Mouse (Mus musculus): ENCODE measurements around the gene Frs2.

Gene Frs2

GRCm38 (mm10) chr10:117103854-117104598, 44.3 kb downstream of the Frs2 start:
- DNase-seq (ENCODE audit: low spot score in 2 of 2) = no peak

- no peak for DNase-seq (ENCODE audit: low spot score in 2 of 2)
Observed at GRCm38 (mm10) chr10:117100175-117100574, 48.2 kb downstream of the Frs2 start.

GRCm38 (mm10) chr10:117097116-117097698, 51.1 kb downstream of the Frs2 start:
- no peak for DNase-seq (ENCODE audit: low spot score in 2 of 2)

GRCm38 (mm10) chr10:117096096-117096495, 52.2 kb downstream of the Frs2 start:
- DNase-seq (ENCODE audit: low spot score in 2 of 2) = no peak

GRCm38 (mm10) chr10:117094504-117095329, 53.6 kb downstream of the Frs2 start:
- no peak for DNase-seq (ENCODE audit: low spot score in 2 of 2)

GRCm38 (mm10) chr10:117089628-117090027, 58.7 kb downstream of the Frs2 start:
- DNase-seq (ENCODE audit: low spot score in 2 of 2) = no peak

GRCm38 (mm10) chr10:117081914-117082359, 66.4 kb downstream of the Frs2 start:
- no peak for DNase-seq (ENCODE audit: low spot score in 2 of 2)

GRCm38 (mm10) chr10:117081326-117081725, 67.0 kb downstream of the Frs2 start:
- no peak for DNase-seq (ENCODE audit: low spot score in 2 of 2)

GRCm38 (mm10) chr10:117078284-117078683, 70.0 kb downstream of the Frs2 start:
- DNase-seq (ENCODE audit: low spot score in 2 of 2) = peak; percentile 24 to 73

GRCm38 (mm10) chr10:117073176-117073575, 75.2 kb downstream of the Frs2 start:
- DNase-seq (ENCODE audit: low spot score in 2 of 2) = no peak

GRCm38 (mm10) chr10:117072191-117072888, 76.0 kb downstream of the Frs2 start:
- no peak for DNase-seq (ENCODE audit: low spot score in 2 of 2)

- DNase-seq (ENCODE audit: low spot score in 2 of 2) = peak in 1 of 2 experiments; percentile 38
Observed at GRCm38 (mm10) chr10:117069109-117069508, 79.2 kb downstream of the Frs2 start.

GRCm38 (mm10) chr10:117064076-117064475, 84.3 kb downstream of the Frs2 start:
- DNase-seq (ENCODE audit: low spot score in 2 of 2) = no peak

- peak; percentile 94 to 96 for DNase-seq (ENCODE audit: low spot score in 2 of 2)
Observed at GRCm38 (mm10) chr10:117063254-117064021, 84.9 kb downstream of the Frs2 start, which contains the start of gene Cct2. Cct2 (minus strand) TSS chr10:117063814.

GRCm38 (mm10) chr10:117062894-117063253, 85.5 kb downstream of the Frs2 start:
- DNase-seq (ENCODE audit: low spot score in 2 of 2) = no peak

- no peak for DNase-seq (ENCODE audit: low spot score in 2 of 2)
Observed at GRCm38 (mm10) chr10:117055668-117056067, 92.7 kb downstream of the Frs2 start.

GRCm38 (mm10) chr10:117049961-117050597, 98.3 kb downstream of the Frs2 start:
- DNase-seq (ENCODE audit: low spot score in 2 of 2) = no peak

- no peak for DNase-seq (ENCODE audit: low spot score in 2 of 2)
Observed at GRCm38 (mm10) chr10:117049253-117049652, 99.1 kb downstream of the Frs2 start.

GRCm38 (mm10) chr10:117045175-117046056, 102.9 kb downstream of the Frs2 start, which contains the start of gene Lrrc10:
Lrrc10 (plus strand) TSS chr10:117045341.
- DNase-seq (ENCODE audit: low spot score in 2 of 2) = no peak

All from spleen, postnatal 10 days (tissue).